Mouse (Mus musculus): ENCODE results near the gene Shank2. TPM values are rescaled to one million over a fixed set of nuclear protein-coding genes. Genes with fewer than 3 reads are reported as not detected.
A peak's percentile ranks its signal among the peaks of the same experiment; 100 is the strongest.

The Shank2 gene
- 2.2 and 2.7 TPM in 2 replicates for polyA plus RNA-seq (2014; fragmentation: Nextera tagmentation; extraction: Ambion mirVana)

DNA sequence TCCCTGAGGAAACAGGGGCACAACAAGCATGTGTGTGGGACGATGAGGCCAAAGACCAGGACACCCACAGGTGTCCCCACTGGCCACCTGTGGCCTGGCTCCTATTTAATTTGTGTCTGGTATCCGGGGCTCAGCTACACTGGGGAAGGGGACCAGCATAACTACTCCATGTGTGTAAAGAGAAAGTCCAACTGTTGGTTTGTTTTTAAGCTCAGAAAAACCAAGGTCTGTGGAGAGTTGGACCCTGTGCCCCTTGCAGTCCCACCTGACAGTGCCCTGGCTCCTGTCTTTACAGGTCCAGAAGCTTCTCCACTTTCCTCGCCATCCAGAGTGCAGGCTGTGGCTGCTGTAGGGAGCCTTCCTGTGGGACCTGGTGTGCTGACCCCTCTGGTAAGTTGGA, at the start of gene Shank2:
Shank2 (plus strand) TSS at position 301 of the 400 bp plus-strand sequence.
- Histone ChIP-seq H3K36me3 (ENCODE audit: control insufficient read depth, insufficient read depth, low read length) (no peaks in the 10 kb centered on the region), H3K4me3 (ENCODE audit: low read depth, low read length) (no peak within 1 kb of the TSS), H3K27me3 (ENCODE audit: control insufficient read depth, insufficient read depth, low read length) (no peaks in the 10 kb centered on the region), H3K4me1 (replicated peaks; ENCODE audit: control insufficient read depth, insufficient read depth, low read length) (no peaks in the 10 kb centered on the region), H3K9me3 (ENCODE audit: control insufficient read depth, low read length) (no peaks in the 10 kb centered on the region), H3K9ac (ENCODE audit: low read depth, low read length) (no peak within 1 kb of the TSS), H3K4me2 (replicated peaks; ENCODE audit: low read depth, low read length) (no peak within 1 kb of the TSS), H3K27ac (ENCODE audit: low read depth, low read length) (no peak within 1 kb of the TSS)
- DNase-seq (ENCODE audit: low spot score) (no peak), ATAC-seq (ENCODE audit: low FRiP score) (no peak)
- WGBS, result 92% methylated on average over 3 of the region's 3 CpGs

DNA sequence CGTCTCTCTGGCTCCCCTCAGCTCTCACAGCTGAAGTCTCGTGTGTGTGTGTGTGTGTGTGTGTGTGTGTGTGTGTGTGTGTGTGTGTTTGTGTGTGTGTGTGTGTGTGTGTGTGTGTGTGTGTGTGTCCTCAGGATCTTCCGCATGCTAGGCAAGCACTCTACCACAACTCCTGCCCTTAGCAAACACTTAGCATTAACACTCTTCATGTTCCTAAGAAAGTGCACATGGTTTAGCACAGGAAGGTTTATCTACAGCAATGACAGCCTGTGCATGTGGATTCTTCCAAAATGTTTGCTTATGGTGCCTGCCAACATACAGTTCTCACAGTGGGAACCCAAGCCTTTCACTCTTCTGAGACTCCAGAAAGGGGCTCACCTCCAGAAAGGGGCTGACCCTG, 49.6 kb upstream of the Shank2 start:
- H3K4me2 ChIP-seq (replicated peaks; ENCODE audit: low read depth, low read length), result no peak overlapping the region
- no peak for ATAC-seq (ENCODE audit: low FRiP score)
- no peaks in the 10 kb centered on the region for H3K9me3 ChIP-seq (ENCODE audit: control insufficient read depth, low read length)
- H3K27me3 ChIP-seq (ENCODE audit: control insufficient read depth, insufficient read depth, low read length), result no peaks in the 10 kb centered on the region
- DNase-seq (ENCODE audit: low spot score), result no peak
- 81% methylated on average over 3 of the region's 3 CpGs for WGBS
- H3K27ac ChIP-seq (ENCODE audit: low read depth, low read length), result no peak overlapping the region
- no peaks in the 10 kb centered on the region for H3K36me3 ChIP-seq (ENCODE audit: control insufficient read depth, insufficient read depth, low read length)
- no peak overlapping the region for H3K4me3 ChIP-seq (ENCODE audit: low read depth, low read length)
- no peaks in the 10 kb centered on the region for H3K4me1 ChIP-seq (replicated peaks; ENCODE audit: control insufficient read depth, insufficient read depth, low read length)
- no peak overlapping the region for H3K9ac ChIP-seq (ENCODE audit: low read depth, low read length)

DNA sequence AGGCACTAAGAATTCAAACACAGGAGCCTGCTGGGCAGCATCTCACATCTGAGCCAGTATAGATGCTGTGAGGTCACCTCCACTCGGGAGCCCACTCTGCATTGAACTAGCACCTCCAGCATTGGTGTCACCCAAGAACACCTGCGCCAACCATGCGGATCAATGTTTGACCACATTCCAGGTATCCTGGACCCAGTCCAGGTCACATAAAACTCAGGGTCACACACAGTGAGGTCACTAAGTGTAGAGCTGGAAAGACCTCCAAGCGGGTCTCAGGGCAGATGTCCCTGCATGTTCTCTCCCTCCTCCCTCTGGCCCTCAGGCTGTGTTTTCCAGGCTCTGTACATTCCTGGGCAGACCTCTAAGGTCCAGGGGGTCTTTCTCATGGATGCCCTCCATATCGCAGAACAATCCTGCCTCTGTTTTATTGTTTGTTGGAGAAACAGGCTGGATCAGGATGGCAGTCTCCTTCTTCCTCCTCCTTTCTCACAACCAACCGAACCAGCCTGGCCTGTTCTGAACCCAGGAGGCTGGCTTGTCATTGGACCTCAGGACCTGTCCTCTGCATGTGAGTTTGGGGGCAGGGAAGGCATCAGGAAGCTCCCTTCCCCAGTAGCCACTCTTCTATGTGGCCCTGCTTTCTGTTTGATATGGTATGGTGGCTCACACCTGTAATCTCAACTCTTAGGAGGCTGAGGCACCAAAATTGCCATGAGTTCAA, 45.0 kb upstream of the Shank2 start:
- no peak for DNase-seq (ENCODE audit: low spot score)
- Histone ChIP-seq H3K36me3 (ENCODE audit: control insufficient read depth, insufficient read depth, low read length) (no peaks in the 10 kb centered on the region), H3K27ac (ENCODE audit: low read depth, low read length) (no peak overlapping the region), H3K9me3 (ENCODE audit: control insufficient read depth, low read length) (no peaks in the 10 kb centered on the region), H3K9ac (ENCODE audit: low read depth, low read length) (no peak overlapping the region), H3K4me1 (replicated peaks; ENCODE audit: control insufficient read depth, insufficient read depth, low read length) (no peaks in the 10 kb centered on the region), H3K4me2 (replicated peaks; ENCODE audit: low read depth, low read length) (no peak overlapping the region), H3K27me3 (ENCODE audit: control insufficient read depth, insufficient read depth, low read length) (no peaks in the 10 kb centered on the region), H3K4me3 (ENCODE audit: low read depth, low read length) (no peak overlapping the region)
- ATAC-seq (ENCODE audit: low FRiP score), result no peak
- WGBS, result 81% methylated on average over 6 of the region's 6 CpGs

DNA sequence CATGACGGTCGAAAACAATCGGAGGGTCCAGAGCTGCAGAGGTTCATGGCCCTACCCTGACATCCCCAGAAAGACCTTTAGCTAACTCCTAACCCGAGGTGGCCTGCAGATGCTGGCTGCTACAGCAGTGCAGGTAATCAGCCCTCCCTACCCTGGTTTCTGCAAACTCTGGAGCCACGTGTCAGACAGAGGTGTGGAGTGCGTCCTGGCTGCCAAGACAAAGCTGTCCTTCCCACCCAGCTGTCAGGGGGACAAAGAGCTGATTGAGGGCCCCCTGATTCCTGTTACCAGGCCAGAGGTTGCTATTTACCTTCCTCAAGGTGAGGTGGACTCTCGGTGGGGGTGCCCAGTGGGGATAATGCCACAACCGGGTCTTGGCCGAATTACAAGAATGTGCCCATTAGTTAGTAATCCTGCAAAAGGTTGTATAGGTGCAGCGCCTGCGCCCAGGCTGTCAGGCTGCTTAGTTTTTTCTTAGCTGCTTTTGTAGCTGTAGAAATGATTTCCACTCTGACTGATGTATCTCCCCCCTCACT, 43.6 kb upstream of the Shank2 start:
- H3K4me3 ChIP-seq (ENCODE audit: low read depth, low read length), result no peak overlapping the region
- ATAC-seq (ENCODE audit: low FRiP score) (no peak), DNase-seq (ENCODE audit: low spot score) (no peak)
- 62% methylated on average over 11 of the region's 11 CpGs for WGBS
- H3K36me3 ChIP-seq (ENCODE audit: control insufficient read depth, insufficient read depth, low read length), result no peaks in the 10 kb centered on the region
- H3K27me3 ChIP-seq (ENCODE audit: control insufficient read depth, insufficient read depth, low read length), result no peaks in the 10 kb centered on the region
- H3K4me1 ChIP-seq (replicated peaks; ENCODE audit: control insufficient read depth, insufficient read depth, low read length), result no peaks in the 10 kb centered on the region
- H3K4me2 ChIP-seq (replicated peaks; ENCODE audit: low read depth, low read length), result no peak overlapping the region
- H3K9ac ChIP-seq (ENCODE audit: low read depth, low read length), result no peak overlapping the region
- H3K27ac ChIP-seq (ENCODE audit: low read depth, low read length), result no peak overlapping the region
- no peaks in the 10 kb centered on the region for H3K9me3 ChIP-seq (ENCODE audit: control insufficient read depth, low read length)

DNA sequence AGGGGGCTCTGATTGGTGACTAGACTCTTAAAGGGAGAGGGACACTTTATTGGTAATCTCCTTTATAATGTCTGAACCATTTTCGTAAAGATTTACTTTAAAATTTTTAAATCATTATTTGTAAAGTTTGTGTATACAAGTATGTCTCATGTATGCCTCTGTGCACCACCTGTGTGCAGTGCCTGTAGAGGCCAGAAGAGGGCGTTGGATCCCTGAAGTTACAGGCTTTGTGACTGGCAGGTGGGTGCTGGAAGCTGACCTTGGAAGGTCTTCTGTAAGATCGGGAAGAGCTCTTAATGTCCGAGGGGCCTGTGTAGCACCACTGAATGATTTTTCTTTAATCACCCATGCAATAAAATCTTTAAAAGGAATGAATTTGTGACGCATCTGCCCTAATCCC, 37.9 kb upstream of the Shank2 start:
- no peak overlapping the region for H3K27ac ChIP-seq (ENCODE audit: low read depth, low read length)
- H3K9ac ChIP-seq (ENCODE audit: low read depth, low read length), result no peak overlapping the region
- no peaks in the 10 kb centered on the region for H3K36me3 ChIP-seq (ENCODE audit: control insufficient read depth, insufficient read depth, low read length)
- no peak overlapping the region for H3K4me3 ChIP-seq (ENCODE audit: low read depth, low read length)
- H3K4me2 ChIP-seq (replicated peaks; ENCODE audit: low read depth, low read length), result no peak overlapping the region
- H3K4me1 ChIP-seq (replicated peaks; ENCODE audit: control insufficient read depth, insufficient read depth, low read length), result no peaks in the 10 kb centered on the region
- H3K9me3 ChIP-seq (ENCODE audit: control insufficient read depth, low read length), result no peaks in the 10 kb centered on the region
- no peaks in the 10 kb centered on the region; the same call in 1 of the 2 replicates for H3K27me3 ChIP-seq (ENCODE audit: control insufficient read depth, insufficient read depth, low read length)
- WGBS, result 93% methylated on average over 5 of the region's 5 CpGs
- no peak for ATAC-seq (ENCODE audit: low FRiP score)
- no peak for DNase-seq (ENCODE audit: low spot score)

DNA sequence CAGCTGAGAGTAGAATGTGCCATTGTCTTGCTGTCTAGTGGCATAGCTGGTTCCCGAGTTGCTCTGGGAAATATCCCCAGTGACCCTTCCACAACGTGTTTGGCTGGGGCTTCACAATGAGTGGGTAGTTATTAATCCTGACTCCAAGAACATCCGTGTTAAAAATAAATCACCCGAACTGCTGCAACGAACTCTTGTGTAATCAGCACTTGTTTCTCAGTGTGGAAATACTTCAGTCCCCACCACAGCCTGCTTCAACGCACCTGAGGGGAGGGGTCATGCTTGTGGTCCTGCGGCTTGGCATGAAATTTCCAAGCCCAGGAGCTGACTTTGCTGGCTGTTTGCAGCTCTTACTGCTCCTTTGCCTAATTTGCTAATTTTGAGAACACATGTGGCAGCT, 35.1 kb upstream of the Shank2 start:
- no peaks in the 10 kb centered on the region for H3K9me3 ChIP-seq (ENCODE audit: control insufficient read depth, low read length)
- H3K4me1 ChIP-seq (replicated peaks; ENCODE audit: control insufficient read depth, insufficient read depth, low read length), result no peaks in the 10 kb centered on the region
- no peaks in the 10 kb centered on the region for H3K36me3 ChIP-seq (ENCODE audit: control insufficient read depth, insufficient read depth, low read length)
- DNase-seq (ENCODE audit: low spot score) (no peak), ATAC-seq (ENCODE audit: low FRiP score) (no peak)
- WGBS, result 85% methylated on average over 7 of the region's 7 CpGs
- no peak overlapping the region for H3K27ac ChIP-seq (ENCODE audit: low read depth, low read length)
- H3K4me2 ChIP-seq (replicated peaks; ENCODE audit: low read depth, low read length), result no peak overlapping the region
- no peak overlapping the region for H3K4me3 ChIP-seq (ENCODE audit: low read depth, low read length)
- H3K9ac ChIP-seq (ENCODE audit: low read depth, low read length), result no peak overlapping the region
- no peaks in the 10 kb centered on the region; the same call in 1 of the 2 replicates for H3K27me3 ChIP-seq (ENCODE audit: control insufficient read depth, insufficient read depth, low read length)

DNA sequence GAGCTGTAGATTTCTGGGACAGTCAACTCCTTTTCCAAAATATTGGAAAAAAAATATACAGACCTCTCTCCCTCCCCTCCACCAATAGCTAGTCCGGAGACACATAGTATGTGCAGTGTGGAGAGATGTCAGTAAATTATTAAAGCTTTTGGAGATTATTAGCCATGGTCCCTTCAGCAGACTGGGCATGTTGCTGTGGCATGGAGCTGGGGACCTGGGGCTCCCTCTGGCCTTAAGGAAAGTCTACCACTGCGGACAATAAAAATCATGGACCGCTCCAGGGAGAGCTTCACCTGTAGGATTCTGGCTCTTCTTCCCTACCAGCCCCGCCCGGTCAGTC, 24.3 kb upstream of the Shank2 start:
- H3K4me3 ChIP-seq (ENCODE audit: low read depth, low read length), result peak overlapping the region; percentile 50
- no peaks in the 10 kb centered on the region for H3K36me3 ChIP-seq (ENCODE audit: control insufficient read depth, insufficient read depth, low read length)
- H3K4me1 ChIP-seq (replicated peaks; ENCODE audit: control insufficient read depth, insufficient read depth, low read length), result peaks cover 10% of the 10 kb centered on the region
- 15% methylated on average over 5 of the region's 5 CpGs for WGBS
- H3K9me3 ChIP-seq (ENCODE audit: control insufficient read depth, low read length), result no peaks in the 10 kb centered on the region
- peak overlapping the region; percentile 68 for H3K4me2 ChIP-seq (replicated peaks; ENCODE audit: low read depth, low read length)
- H3K27me3 ChIP-seq (ENCODE audit: control insufficient read depth, insufficient read depth, low read length), result peaks cover 51% of the 10 kb centered on the region
- H3K9ac ChIP-seq (ENCODE audit: low read depth, low read length), result no peak overlapping the region
- no peak for DNase-seq (ENCODE audit: low spot score)
- no peak for ATAC-seq (ENCODE audit: low FRiP score)
- H3K27ac ChIP-seq (ENCODE audit: low read depth, low read length), result no peak overlapping the region

DNA sequence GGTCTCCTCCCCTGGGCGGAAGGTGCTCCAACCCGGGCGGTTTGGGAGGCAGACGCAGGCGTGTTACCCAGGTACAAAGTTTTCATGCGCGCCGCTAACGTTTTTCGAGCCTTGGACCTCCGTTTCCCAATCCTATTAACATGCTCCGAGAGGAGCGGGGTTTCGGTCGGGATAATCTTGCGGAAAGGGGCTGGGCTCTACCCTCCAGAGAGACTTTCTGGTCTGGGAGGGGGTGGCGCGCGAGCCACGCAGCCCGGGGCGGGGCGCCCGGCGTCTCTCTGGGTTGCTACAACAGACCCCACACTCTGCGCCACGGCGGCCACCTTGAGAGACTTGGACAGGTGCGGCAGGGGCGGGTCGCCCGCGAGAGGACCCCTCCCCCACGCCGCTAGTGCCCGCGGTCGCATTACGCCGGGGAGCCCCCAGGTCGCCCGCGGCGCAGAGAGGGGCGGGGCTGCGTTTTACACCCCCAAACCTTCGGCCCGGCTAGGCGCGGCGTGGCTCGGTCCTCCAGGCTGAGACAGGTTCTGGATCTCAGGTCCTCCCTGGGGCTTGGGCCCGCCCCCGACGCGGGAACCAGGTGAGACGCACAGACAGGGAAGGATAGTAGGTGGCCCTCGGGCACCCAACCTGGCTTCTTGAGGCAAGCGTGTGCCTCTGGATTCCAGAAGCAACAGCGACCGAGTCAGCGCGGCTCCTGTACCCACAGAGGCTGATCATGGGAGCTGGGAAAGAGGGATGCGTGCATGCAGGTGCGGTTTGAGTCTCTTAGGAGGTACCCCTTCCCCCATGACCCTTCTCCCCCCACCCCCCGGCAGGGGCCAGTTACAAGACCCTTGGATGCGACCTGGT, 23.7 kb upstream of the Shank2 start:
- H3K36me3 ChIP-seq (ENCODE audit: control insufficient read depth, insufficient read depth, low read length), result no peaks in the 10 kb centered on the region
- H3K4me3 ChIP-seq (ENCODE audit: low read depth, low read length), result peak overlapping the region; percentile 50
- WGBS, result 1% methylated on average over 58 of the region's 67 CpGs
- H3K4me1 ChIP-seq (replicated peaks; ENCODE audit: control insufficient read depth, insufficient read depth, low read length), result peaks cover 10% of the 10 kb centered on the region
- no peak overlapping the region for H3K9ac ChIP-seq (ENCODE audit: low read depth, low read length)
- H3K27ac ChIP-seq (ENCODE audit: low read depth, low read length), result no peak overlapping the region
- H3K27me3 ChIP-seq (ENCODE audit: control insufficient read depth, insufficient read depth, low read length), result peaks cover 51% of the 10 kb centered on the region
- DNase-seq (ENCODE audit: low spot score) (peak; percentile 37), ATAC-seq (ENCODE audit: low FRiP score) (peak; percentile 40)
- H3K4me2 ChIP-seq (replicated peaks; ENCODE audit: low read depth, low read length), result peak overlapping the region; percentile 68
- H3K9me3 ChIP-seq (ENCODE audit: control insufficient read depth, low read length), result no peaks in the 10 kb centered on the region

Measured in hindbrain, embryonic 11.5 days (tissue).